Mouse (Mus musculus): ENCODE measurements around the gene Trim46.

Gene Trim46

DNA sequence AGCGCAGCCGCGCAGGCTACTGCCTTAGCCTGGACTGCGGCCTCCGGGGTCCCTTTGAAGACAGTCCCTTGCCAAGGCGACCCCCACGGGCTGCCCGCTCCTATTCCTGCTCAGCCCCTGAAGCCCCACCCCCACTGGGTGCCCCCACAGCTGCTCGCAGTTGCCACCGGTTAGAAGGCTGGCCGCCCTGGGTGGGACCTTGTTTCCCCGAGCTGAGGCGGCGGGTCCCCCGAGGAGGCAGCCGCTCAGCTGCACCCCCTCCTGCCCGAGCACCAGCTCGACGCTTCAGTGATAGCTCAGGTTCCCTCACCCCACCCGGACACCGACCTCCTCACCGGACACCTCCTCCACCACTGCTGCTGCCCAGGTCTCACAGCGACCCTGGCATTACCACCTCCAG lies 58.9 kb downstream of the Trim46 start:
- no peak for ATAC-seq (ENCODE audit: insufficient number of reproducible peaks, low FRiP score, low TSS enrichment)
